Mouse (Mus musculus) liver, embryonic 14.5 days (tissue): ENCODE measurements around the gene Ptprn2. TPM values are rescaled to one million over a fixed set of nuclear protein-coding genes. Genes with fewer than 3 reads are reported as not detected.

ENCODE experiments used
- ATAC-seq: fragments of 200-750 bp; cut with Nextera tagmentation; 2 replicates; pipeline ENCODE4 v1.8.0; 2017; ENCODE audit warnings: moderate number of reproducible peaks, mild to moderate bottlenecking, moderate library complexity; ENCODE audit not compliant: insufficient read depth
- DNase-seq, 3 experiments: peaks; one replicate each; pipeline ENCODE4 v3.0.0-alpha.2; 2012 to 2013; ENCODE audit warnings: low read depth in 3 of 3, low spot score in 3 of 3
- H3K27ac ChIP-seq: fragments of 300-500 bp; sonication (generic); 2 replicates; pipeline ENCODE4 v1.5.1; 2014; ENCODE audit warnings: moderate library complexity, mild to moderate bottlenecking, control low read depth, inconsistent platforms
- H3K27me3 ChIP-seq: fragments of 300-500 bp; sonication (generic); 2 replicates; pipeline ENCODE4 v1.6.1; 2014; ENCODE audit warnings: mild to moderate bottlenecking, low read length, moderate library complexity; ENCODE audit not compliant: control insufficient read depth, insufficient read depth
- H3K36me3 ChIP-seq: fragments of 300-500 bp; sonication (generic); replicated peaks from 2 replicates; pipeline ENCODE4 v1.6.1; 2014; ENCODE audit warnings: low read depth; ENCODE audit not compliant: control insufficient read depth, insufficient read depth
- H3K4me1 ChIP-seq, 2 experiments: fragments of 200-500 bp in 1 of 2; fragments of 300-500 bp in 1 of 2; sonication (generic) in 1 of 2; replicated peaks; 2 replicates each; pipeline ENCODE4 v1.6.1; 2012 to 2014; ENCODE audit warnings: antibody characterized with exemption in 1 of 2, inconsistent platforms in 1 of 2, low read length in 1 of 2; ENCODE audit not compliant: control insufficient read depth in 2 of 2, insufficient read depth in 2 of 2
- H3K4me2 ChIP-seq: fragments of 300-500 bp; sonication (generic); 2 replicates; pipeline ENCODE4 v1.6.1; 2014; ENCODE audit warnings: low read depth, mild to moderate bottlenecking, control low read depth, moderate library complexity
- H3K4me3 ChIP-seq, 2 experiments: fragments of 200-500 bp in 1 of 2; fragments of 300-500 bp in 1 of 2; sonication (generic) in 1 of 2; 2 replicates each; pipeline ENCODE4 v1.5.1; 2012 to 2014; ENCODE audit warnings: low read depth in 2 of 2, low read length in 2 of 2, mild to moderate bottlenecking in 2 of 2, control low read depth in 1 of 2, inconsistent platforms in 1 of 2, moderate library complexity in 1 of 2; ENCODE audit not compliant: insufficient read depth in 1 of 2
- H3K9ac ChIP-seq: fragments of 300-500 bp; sonication (generic); replicated peaks from 2 replicates; pipeline ENCODE4 v1.6.1; 2014; ENCODE audit warnings: mild to moderate bottlenecking, control low read depth, moderate library complexity
- H3K9me3 ChIP-seq: fragments of 300-500 bp; sonication (generic); 2 replicates; pipeline ENCODE4 v1.6.1; 2016; ENCODE audit warnings: low read length, mixed read lengths; ENCODE audit not compliant: control insufficient read depth
- CTCF ChIP-seq: IDR thresholded peaks from 2 replicates; pipeline ENCODE4 v1.5.1; 2016; ENCODE audit warnings: antibody characterized with exemption, low read depth, control low read depth
- EP300 ChIP-seq: IDR thresholded peaks from 2 replicates; pipeline ENCODE4 v1.6.1; 2016; ENCODE audit warnings: antibody characterized with exemption, low read depth
- WGBS: fragments of 180-500 bp; shearing (Covaris S2); extraction: QIAGEN DNeasy Blood & Tissue Kit; methylation state at CpG from one replicate; pipeline ENCODE4 v1.1.7; 2014; ENCODE audit not compliant: insufficient replicate concordance; 5-methylcytosine and 5-hydroxymethylcytosine counted together
- polyA plus RNA-seq, 2 experiments: library from polyadenylated mRNA; depleted of rRNA in 1 of 2; stranded (reverse) in 1 of 2; unstranded in 1 of 2; fragments of >200 nt; fragmentation: Nextera tagmentation in 1 of 2; extraction: Ambion mirVana in 1 of 2; gene quantifications; 2 replicates each; pipeline versions ENCODE4 v1.2.1 to v1.2.3; 2012 to 2014

Gene Ptprn2
- polyA plus RNA-seq, 2 experiments: 0.04 TPM; not detected in 1

GRCm38 (mm10) chr12:117265211-117265610 lies 779.7 kb downstream of the Ptprn2 start:
- 83% methylated on average over 1 of the region's 1 CpGs for WGBS
- H3K27me3 ChIP-seq: no peaks in the 10 kb centered on the region
- DNase-seq (no peak), ATAC-seq (no peak)
- no peaks in the 10 kb centered on the region for H3K9me3 ChIP-seq
- no peak overlapping the region for H3K4me2 ChIP-seq
- TF ChIP-seq EP300 (no peak), CTCF (no peak)
- no peak overlapping the region for H3K9ac ChIP-seq
- H3K4me1 ChIP-seq: peaks cover 5 to 10% of the 10 kb centered on the region in 2 experiments; a peak in 3 of 4 replicates
- H3K36me3 ChIP-seq: no peaks in the 10 kb centered on the region
- H3K4me3 ChIP-seq: no peak overlapping the region
- H3K27ac ChIP-seq: no peak overlapping the region

GRCm38 (mm10) chr12:117268543-117269172 lies 783.1 kb downstream of the Ptprn2 start:
- no peaks in the 10 kb centered on the region for H3K36me3 ChIP-seq
- no peak overlapping the region for H3K4me3 ChIP-seq
- H3K4me1 ChIP-seq: 0 out of 4 replicates have a peak, but pooled peaks cover 0 to 1% of the 10 kb centered on the region in 2 experiments
- no peaks in the 10 kb centered on the region for H3K9me3 ChIP-seq
- H3K27ac ChIP-seq: no peak overlapping the region
- WGBS: 55% methylated on average over 7 of the region's 7 CpGs
- H3K9ac ChIP-seq: no peak overlapping the region
- ATAC-seq (peak; percentile 57; the same call in 1 of the 2 replicates), DNase-seq (no peak)
- TF ChIP-seq EP300: no peak
- TF ChIP-seq CTCF: no peak
- no peaks in the 10 kb centered on the region for H3K27me3 ChIP-seq
- no peak overlapping the region for H3K4me2 ChIP-seq

GRCm38 (mm10) chr12:117269310-117269709 lies 783.8 kb downstream of the Ptprn2 start:
- WGBS: 78% methylated on average over 4 of the region's 4 CpGs
- no peak for DNase-seq
- H3K36me3 ChIP-seq: no peaks in the 10 kb centered on the region

GRCm38 (mm10) chr12:117270199-117270598 lies 784.7 kb downstream of the Ptprn2 start:
- no peak overlapping the region for H3K9ac ChIP-seq
- H3K4me1 ChIP-seq: 0 out of 4 replicates have a peak, but pooled peaks cover 0 to 1% of the 10 kb centered on the region in 2 experiments
- no peaks in the 10 kb centered on the region for H3K36me3 ChIP-seq
- ATAC-seq: no peak
- no peak for DNase-seq
- no peaks in the 10 kb centered on the region for H3K27me3 ChIP-seq
- no peak overlapping the region for H3K4me3 ChIP-seq
- H3K27ac ChIP-seq: no peak overlapping the region
- TF ChIP-seq EP300 (no peak), CTCF (no peak)
- 29% methylated on average over 4 of the region's 4 CpGs for WGBS
- H3K4me2 ChIP-seq: no peak overlapping the region
- H3K9me3 ChIP-seq: no peaks in the 10 kb centered on the region

More at GRCm38 (mm10) chr12:117269310-117269709, 783.8 kb downstream of the Ptprn2 start:
- H3K27me3 ChIP-seq: no peaks in the 10 kb centered on the region
- TF ChIP-seq CTCF (no peak), EP300 (no peak)
- no peak overlapping the region for H3K27ac ChIP-seq
- 0 out of 4 replicates have a peak, but pooled peaks cover 0 to 1% of the 10 kb centered on the region in 2 experiments for H3K4me1 ChIP-seq
- no peak overlapping the region for H3K4me3 ChIP-seq
- H3K9me3 ChIP-seq: no peaks in the 10 kb centered on the region
- H3K9ac ChIP-seq: no peak overlapping the region
- ATAC-seq: no peak
- no peak overlapping the region for H3K4me2 ChIP-seq

- no peak overlapping the region for H3K27ac ChIP-seq
- H3K4me2 ChIP-seq: no peak overlapping the region
- no peaks in the 10 kb centered on the region for H3K9me3 ChIP-seq
- H3K9ac ChIP-seq: no peak overlapping the region
- ATAC-seq (no peak), DNase-seq (no peak)
- TF ChIP-seq CTCF (no peak), EP300 (no peak)
- H3K4me3 ChIP-seq: no peak overlapping the region
- H3K36me3 ChIP-seq: no peaks in the 10 kb centered on the region
- H3K27me3 ChIP-seq: no peaks in the 10 kb centered on the region
- 0 out of 4 replicates have a peak, but pooled peaks cover 0 to 1% of the 10 kb centered on the region in 2 experiments for H3K4me1 ChIP-seq
- WGBS: 12% methylated on average over 4 of the region's 4 CpGs
Measured at GRCm38 (mm10) chr12:117273166-117273565, 787.6 kb downstream of the Ptprn2 start.
